ENCODE assay signal across 26 mouse cellular contexts in genomic region chr11:102656931-102657330, GRCm38 (mm10). TPM values are rescaled to one million over a fixed set of nuclear protein-coding genes. Genes with fewer than 3 reads are reported as not detected.
DNase-seq lines count a peak whose midpoint lies in the region; ATAC-seq and TF ChIP-seq lines count a peak whose summit lies in the region.
"Had no signal": no experiment of that assay in that cellular context is flagged by ENCODE, and none has a peak within 500 bp of the region (broad histone marks: within the 10 kb centered on the region; RNA-seq: fewer than 3 reads in every experiment).

No protein-coding gene starts in this region.

- no peak overlapping the region for H3K9ac ChIP-seq in intestine, embryonic 14.5 days (ENCODE audit: low read length)
- H3K9ac ChIP-seq in intestine, embryonic 15.5 days, result no peak overlapping the region
- H3K9ac ChIP-seq in MEL (ENCODE audit: control insufficient read depth, low read depth, low read length, poor library complexity, severe bottlenecking), result peak overlapping the region; percentile 41
- H3K9ac ChIP-seq in liver, embryonic 11.5 days (ENCODE audit: low read depth, low read length), result no peak overlapping the region
- H3K9ac ChIP-seq: embryonic facial prominence, embryonic 12.5 days; forebrain, embryonic 15.5 days; heart, embryonic 15.5 days; hindbrain, embryonic 14.5 days had no signal

- peaks cover 5% of the 10 kb centered on the region; the same call in 1 of the 2 replicates for H3K4me1 ChIP-seq in intestine, embryonic 14.5 days (replicated peaks; ENCODE audit: control insufficient read depth, insufficient read depth, low read length)
- no peaks in the 10 kb centered on the region for H3K4me1 ChIP-seq in intestine, embryonic 15.5 days (replicated peaks)
- H3K4me1 ChIP-seq in MEL (ENCODE audit: control insufficient read depth in 1 of 2, insufficient read depth in 2 of 2, low read length in 2 of 2), result peaks cover 0 to 4% of the 10 kb centered on the region in 2 experiments; a peak in 2 of 4 replicates
- H3K4me1 ChIP-seq in liver, embryonic 11.5 days (replicated peaks; ENCODE audit: control insufficient read depth, insufficient read depth, low read length), result no peaks in the 10 kb centered on the region
- H3K4me1 ChIP-seq: forebrain, embryonic 15.5 days; heart, embryonic 10.5 days had no signal

- H3K36me3 ChIP-seq in intestine, embryonic 14.5 days (ENCODE audit: control insufficient read depth, insufficient read depth, low read length), result no peaks in the 10 kb centered on the region
- H3K36me3 ChIP-seq in intestine, embryonic 15.5 days, result no peaks in the 10 kb centered on the region
- H3K36me3 ChIP-seq in MEL (ENCODE audit: control insufficient read depth in 1 of 2, insufficient read depth in 2 of 2, low read length in 2 of 2) (peaks cover 0 to 4% of the 10 kb centered on the region in 2 experiments; a peak in 2 of 4 replicates), myocyte (ENCODE audit: control insufficient read depth, insufficient read depth) (no peaks in the 10 kb centered on the region)
- H3K36me3 ChIP-seq in liver, embryonic 11.5 days (ENCODE audit: control insufficient read depth, insufficient read depth, low read length), result no peaks in the 10 kb centered on the region
- H3K36me3 ChIP-seq: embryonic facial prominence, embryonic 12.5 days; forebrain, embryonic 15.5 days; G1E; heart, embryonic 10.5 days; heart, embryonic 15.5 days had no signal

- WGBS in intestine, embryonic 14.5 days, result 62% methylated on average over 6 of the region's 6 CpGs
- WGBS in intestine, embryonic 15.5 days, result 57% methylated on average over 6 of the region's 6 CpGs
- WGBS in liver, embryonic 11.5 days, result 54% methylated on average over 6 of the region's 6 CpGs

- no peak for ATAC-seq in intestine, embryonic 14.5 days (replicated peaks; ENCODE audit: low FRiP score, low TSS enrichment, low read depth)
- ATAC-seq in intestine, embryonic 15.5 days, result no peak
- ATAC-seq in liver, embryonic 11.5 days (replicated peaks; ENCODE audit: low FRiP score), result no peak
- ATAC-seq: activated CD4-positive, CD25-positive, alpha-beta regulatory T cell, adult 4 months; CD4-positive, CD25-positive, alpha-beta regulatory T cell, adult 4 months; forebrain, embryonic 15.5 days; Patski had no signal

- no peak overlapping the region for H3K4me3 ChIP-seq in intestine, embryonic 14.5 days (ENCODE audit: low read depth, low read length)
- no peak overlapping the region for H3K4me3 ChIP-seq in intestine, embryonic 15.5 days (replicated peaks)
- H3K4me3 ChIP-seq in MEL (ENCODE audit: control insufficient read depth in 1 of 2, insufficient read depth in 1 of 2, low read depth in 2 of 2, low read length in 2 of 2) (peak overlapping the region; percentile 12 to 20; a peak in 2 of 4 replicates), myocyte (no peak overlapping the region)
- H3K4me3 ChIP-seq in liver, embryonic 11.5 days (ENCODE audit: low read depth, low read length), result no peak overlapping the region
- H3K4me3 ChIP-seq: embryonic facial prominence, embryonic 12.5 days; forebrain, embryonic 15.5 days; heart, embryonic 10.5 days; heart, embryonic 15.5 days had no signal

- no peak overlapping the region for H3ac ChIP-seq in myocyte (ENCODE audit: control insufficient read depth, insufficient read length)

- no peaks in the 10 kb centered on the region for H3K27me3 ChIP-seq in intestine, embryonic 14.5 days (replicated peaks; ENCODE audit: control insufficient read depth, insufficient read depth, low read length)
- no peaks in the 10 kb centered on the region for H3K27me3 ChIP-seq in intestine, embryonic 15.5 days (replicated peaks)
- H3K27me3 ChIP-seq in MEL (ENCODE audit: control insufficient read depth in 1 of 2, insufficient read depth in 2 of 2, low read length in 2 of 2) (peaks cover 0 to 2% of the 10 kb centered on the region in 2 experiments; a peak in 1 of 4 replicates), myocyte (ENCODE audit: control insufficient read depth, insufficient read depth, insufficient read length) (no peaks in the 10 kb centered on the region)
- no peaks in the 10 kb centered on the region for H3K27me3 ChIP-seq in liver, embryonic 11.5 days (replicated peaks; ENCODE audit: control insufficient read depth, insufficient read depth, low read length)
- H3K27me3 ChIP-seq: embryonic facial prominence, embryonic 12.5 days; forebrain, embryonic 15.5 days; Patski had no signal

- TF ChIP-seq POLR2A in MEL (IDR thresholded peaks at IDR 0.05; ENCODE audit: control insufficient read depth in 1 of 2, insufficient read depth in 1 of 2, low read depth in 1 of 2, low read length in 2 of 2, poor library complexity in 1 of 2) (no peak), myocyte (IDR thresholded peaks at IDR 0.05; ENCODE audit: insufficient read length, low read depth) (no peak)

- TF ChIP-seq CTCF in MEL (IDR thresholded peaks at IDR 0.05 in 2 of 3, conservative IDR thresholded peaks at IDR 0.05 in 1 of 3; ENCODE audit: control insufficient read depth in 1 of 3, insufficient read depth in 1 of 3, low read depth in 2 of 3, low read length in 3 of 3, poor library complexity in 1 of 3, severe bottlenecking in 1 of 3), result no peak

- no peaks in the 10 kb centered on the region for H3K9me3 ChIP-seq in intestine, embryonic 14.5 days (ENCODE audit: control insufficient read depth, low read length)
- no peaks in the 10 kb centered on the region for H3K9me3 ChIP-seq in intestine, embryonic 15.5 days
- H3K9me3 ChIP-seq in MEL (replicated peaks; ENCODE audit: insufficient read depth, low read length), result no peaks in the 10 kb centered on the region
- no peaks in the 10 kb centered on the region for H3K9me3 ChIP-seq in liver, embryonic 11.5 days (ENCODE audit: control insufficient read depth, low read length)
- H3K9me3 ChIP-seq: embryonic facial prominence, embryonic 12.5 days; forebrain, embryonic 15.5 days; G1E; heart, embryonic 10.5 days; heart, embryonic 15.5 days had no signal

- TF ChIP-seq RAD21 in MEL (IDR thresholded peaks at IDR 0.05; ENCODE audit: low read depth, low read length), result no peak

- H3K4me2 ChIP-seq in intestine, embryonic 14.5 days (ENCODE audit: low read length), result no peak overlapping the region
- H3K4me2 ChIP-seq in intestine, embryonic 15.5 days (replicated peaks), result no peak overlapping the region
- peak overlapping the region; percentile 73 for H3K4me2 ChIP-seq in myocyte (ENCODE audit: low read depth)
- no peak overlapping the region for H3K4me2 ChIP-seq in liver, embryonic 11.5 days
- H3K4me2 ChIP-seq: embryonic facial prominence, embryonic 12.5 days; forebrain, embryonic 15.5 days; heart, embryonic 15.5 days; hindbrain, embryonic 14.5 days had no signal

- H3K79me2 ChIP-seq in MEL (ENCODE audit: control insufficient read depth, insufficient read depth, low read length, poor library complexity), result no peaks in the 10 kb centered on the region
- H3K79me2 ChIP-seq in myocyte (ENCODE audit: control insufficient read depth, insufficient read depth), result no peaks in the 10 kb centered on the region

- peak; percentile 48 for DNase-seq in intestine, embryonic 14.5 days (ENCODE audit: low spot score)
- DNase-seq in 3134 (ENCODE audit: extremely low read depth, insufficient read length, low spot score) (peak; percentile 36), MEL (ENCODE audit: low read depth, low spot score) (peak; percentile 40)
- DNase-seq in liver, embryonic 11.5 days (ENCODE audit: low spot score), result no peak
- no peak for DNase-seq in cerebellum, postnatal 36 days
- DNase-seq: adrenal gland, adult 2 months; adrenal gland, postnatal 36 days; B cell, adult 2 months; cerebellum, adult 2 months; gastrocnemius, postnatal 36 days; heart, adult 18-20 months; heart, postnatal 14 days had no signal

- no peak for TF ChIP-seq EP300 in MEL (IDR thresholded peaks at IDR 0.05; ENCODE audit: low read depth in 1 of 2, low read length in 2 of 2)

- no peak overlapping the region for H3K27ac ChIP-seq in intestine, embryonic 14.5 days (ENCODE audit: low read depth)
- no peak overlapping the region for H3K27ac ChIP-seq in intestine, embryonic 15.5 days
- 0 out of 2 replicates have a peak overlapping the region, but pooled peaks have one; percentile 27 for H3K27ac ChIP-seq in MEL (ENCODE audit: control insufficient read depth, low read depth, low read length)
- H3K27ac ChIP-seq in liver, embryonic 11.5 days (ENCODE audit: low read depth, low read length), result no peak overlapping the region
- H3K27ac ChIP-seq: embryonic facial prominence, embryonic 12.5 days; forebrain, embryonic 15.5 days; heart, embryonic 10.5 days; heart, embryonic 15.5 days; hindbrain, embryonic 14.5 days had no signal

TF ChIP-seq in MEL, 35 proteins besides CTCF, POLR2A, EP300 and RAD21 (continues in another document):
- no peak for TF ChIP-seq TAL1 (IDR thresholded peaks at IDR 0.05; ENCODE audit: low read length)

TF ChIP-seq in myocyte, 11 proteins besides CTCF, POLR2A, EP300 and RAD21 (continues in another document):
- no peak for TF ChIP-seq TCF12 (IDR thresholded peaks at IDR 0.05; ENCODE audit: insufficient read depth, poor library complexity, severe bottlenecking)

RNA-seq across cellular contexts. Expression of gene Meioc, which starts 6.6 kb away (rescaled TPM):
- polyA plus RNA-seq in intestine, embryonic 14.5 days (2014; fragmentation: Nextera tagmentation; extraction: Ambion mirVana), result 0.31 and 1.3 TPM in 2 replicates
- 0.30 and 0.44 TPM in 2 replicates for polyA plus RNA-seq in intestine, embryonic 15.5 days (2015; fragmentation: Nextera tagmentation; extraction: Ambion mirVana)
- total RNA-seq in MEL (2012; rRNA removed), result not detected in 2 replicates
- under 1 TPM in 1 of 2 experiments, not detected in 1; 0.06 TPM for polyA plus RNA-seq in MEL (2012; ENCODE audit: insufficient read depth in 1 of 2, insufficient read length in 2 of 2, low read depth in 1 of 2, low replicate concordance in 2 of 2, missing spikeins in 1 of 2)
- 0.01 TPM for polyA plus RNA-seq in myocyte (2012; fragmentation: generic; extraction: Trizol)
- 0.25 and 0.36 TPM in 2 replicates for polyA plus RNA-seq in liver, embryonic 11.5 days (2014; fragmentation: Nextera tagmentation; extraction: Ambion mirVana)
- total RNA-seq: adrenal gland, adult 2 months; adrenal gland, postnatal 36 days; gastrocnemius, adult 8-10 months; gastrocnemius, postnatal 36 days; heart, adult 18-20 months; heart, postnatal 14 days; hematopoietic stem cell, adult 5-6 weeks had no signal
- polyA plus RNA-seq: activated CD4-positive, CD25-positive, alpha-beta regulatory T cell, adult 4 months; adrenal gland, adult 2 months; cerebellum, adult 2 months; cortical plate, adult 2 months; G1E had no signal

RNA-seq across cellular contexts. Expression of gene Ccdc43, which starts 40.7 kb away (rescaled TPM):
- 43.5 and 43.6 TPM in 2 replicates for polyA plus RNA-seq in intestine, embryonic 14.5 days (2014; fragmentation: Nextera tagmentation; extraction: Ambion mirVana)
- polyA plus RNA-seq in intestine, embryonic 15.5 days (2015; fragmentation: Nextera tagmentation; extraction: Ambion mirVana), result 40.0 and 46.7 TPM in 2 replicates
- 35.2 and 41.7 TPM in 2 replicates for total RNA-seq in MEL (2012; rRNA removed)
- polyA plus RNA-seq in MEL (2012; ENCODE audit: insufficient read depth in 1 of 2, insufficient read length in 2 of 2, low read depth in 1 of 2, low replicate concordance in 2 of 2, missing spikeins in 1 of 2) (10 to 100 TPM in 1 of 2 experiments, not detected in 1; 39.3 TPM), myocyte (2012; fragmentation: generic; extraction: Trizol) (26.8 TPM)
- polyA plus RNA-seq in liver, embryonic 11.5 days (2014; fragmentation: Nextera tagmentation; extraction: Ambion mirVana), result 39.9 and 42.5 TPM in 2 replicates

RNA-seq across cellular contexts. Expression of gene Fzd2, which starts 52.7 kb away (rescaled TPM):
- polyA plus RNA-seq in intestine, embryonic 14.5 days (2014; fragmentation: Nextera tagmentation; extraction: Ambion mirVana), result 20.4 and 21.9 TPM in 2 replicates
- polyA plus RNA-seq in intestine, embryonic 15.5 days (2015; fragmentation: Nextera tagmentation; extraction: Ambion mirVana), result 15.6 and 15.9 TPM in 2 replicates
- not detected in 2 replicates for total RNA-seq in MEL (2012; rRNA removed)
- polyA plus RNA-seq in MEL (2012; ENCODE audit: insufficient read depth in 1 of 2, insufficient read length in 2 of 2, low read depth in 1 of 2, low replicate concordance in 2 of 2, missing spikeins in 1 of 2), result not detected
- polyA plus RNA-seq in myocyte (2012; fragmentation: generic; extraction: Trizol), result 66.9 TPM
- polyA plus RNA-seq in liver, embryonic 11.5 days (2014; fragmentation: Nextera tagmentation; extraction: Ambion mirVana), result 8.4 and 9.0 TPM in 2 replicates
- total RNA-seq: G1E; hematopoietic stem cell, adult 5-6 weeks had no signal
- polyA plus RNA-seq: activated CD4-positive, CD25-positive, alpha-beta regulatory T cell, adult 4 months; CD4-positive, CD25-positive, alpha-beta regulatory T cell, adult 4 months; G1E had no signal

Comparison
In these comparisons a context has a peak if more than half of its experiments do, and no peak if none do; other contexts are left out.
1. DNase-seq: peak in intestine, embryonic 14.5 days (single experiment), 3134 (single experiment) and MEL (single experiment); none in liver, embryonic 11.5 days (single experiment) and cerebellum, postnatal 36 days (0 of 2).
2. H3K4me3 ChIP-seq: peak in MEL (2 of 2); none in intestine, embryonic 14.5 days (single experiment), intestine, embryonic 15.5 days (single experiment), myocyte (single experiment) and liver, embryonic 11.5 days (single experiment).